Mouse (Mus musculus): ENCODE measurements around the gene Apbb2.

- TF ChIP-seq CTCF (conservative IDR thresholded peaks at IDR 0.05; ENCODE audit: insufficient read depth, insufficient read length, low read depth, low read length) (no peak), POLR2A (IDR thresholded peaks at IDR 0.05; ENCODE audit: low read depth, low read length) (no peak)
Measured at GRCm38 (mm10) chr5:66384114-66384513, 234.5 kb downstream of the Apbb2 start.

All from kidney, adult 2 months (tissue).